Mouse (Mus musculus) right cerebral cortex, postnatal 36 days (tissue): ENCODE results near the gene Crip2.

Source experiments
- DNase-seq, 2 experiments: peaks; one replicate each; pipeline ENCODE4 v3.0.0; 2022; ENCODE audit warnings: low spot score in 2 of 2, mixed read lengths in 1 of 2

Crip2 gene

GRCm38 (mm10) chr12:113147481-113147880 is 7.4 kb downstream of the Crip2 start:
- DNase-seq = no peak

GRCm38 (mm10) chr12:113148381-113149035 is 8.5 kb downstream of the Crip2 start:
- no peak for DNase-seq

GRCm38 (mm10) chr12:113149341-113149740 is 9.3 kb downstream of the Crip2 start:
- no peak for DNase-seq

DNA sequence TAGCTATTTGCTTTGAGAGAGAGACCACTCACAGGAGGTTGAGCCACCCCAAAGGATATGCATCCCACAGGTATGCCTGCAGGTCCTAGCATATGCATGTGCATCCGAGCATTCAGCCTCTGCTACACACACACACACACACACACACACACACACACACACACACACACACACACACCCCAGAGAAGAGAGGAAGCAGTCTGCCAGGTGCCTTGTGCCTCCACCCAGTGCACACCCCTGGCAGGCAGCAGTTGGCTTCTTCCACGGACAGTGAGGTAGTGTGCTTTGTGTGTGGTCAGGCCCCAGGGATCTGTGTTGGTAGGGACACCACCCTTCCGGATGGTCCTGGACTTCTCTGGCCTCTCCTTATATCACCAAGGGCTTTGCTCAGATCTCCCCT is 9.9 kb downstream of the Crip2 start:
- no peak for DNase-seq

DNA sequence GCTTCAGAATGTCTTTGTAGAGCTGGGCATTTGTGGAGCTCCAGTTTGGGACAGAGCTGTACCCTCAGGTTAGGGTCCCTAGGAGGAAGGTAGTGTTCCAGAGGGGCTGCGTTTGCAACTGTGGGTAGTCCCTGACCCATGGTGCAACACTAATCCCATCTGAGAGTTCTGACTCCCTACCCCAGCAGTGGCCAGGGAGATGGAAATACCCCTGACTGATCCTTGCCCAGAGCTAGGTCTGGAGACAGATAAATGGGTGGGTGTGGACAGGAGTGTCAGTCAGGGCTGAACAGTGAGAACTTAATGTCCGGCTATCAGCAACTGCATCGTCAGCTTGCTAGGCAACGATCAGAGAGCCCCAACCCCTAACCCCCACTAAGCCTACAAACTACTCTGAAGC is 10.6 kb downstream of the Crip2 start:
- DNase-seq = no peak

DNA sequence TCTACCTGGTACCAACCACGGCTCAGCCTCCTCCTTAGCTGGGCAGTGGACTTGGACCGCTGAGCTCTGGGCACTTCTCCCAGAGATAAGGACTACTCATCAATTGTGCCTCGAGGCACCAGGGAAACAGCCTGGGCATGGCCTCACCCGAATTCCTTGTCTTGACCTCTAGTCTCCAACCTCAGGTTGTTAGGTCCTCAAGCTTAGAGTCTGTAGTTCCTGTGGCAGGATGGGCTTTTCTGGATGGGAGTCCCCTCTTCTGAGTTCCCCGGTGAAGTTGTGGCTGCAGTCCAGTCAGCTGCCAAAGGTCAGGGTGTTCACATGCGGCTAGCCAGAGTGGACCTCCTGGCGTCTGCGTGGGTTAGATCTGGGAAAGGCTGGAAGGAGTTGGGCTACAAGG is 11.0 kb downstream of the Crip2 start:
- DNase-seq = no peak

DNA sequence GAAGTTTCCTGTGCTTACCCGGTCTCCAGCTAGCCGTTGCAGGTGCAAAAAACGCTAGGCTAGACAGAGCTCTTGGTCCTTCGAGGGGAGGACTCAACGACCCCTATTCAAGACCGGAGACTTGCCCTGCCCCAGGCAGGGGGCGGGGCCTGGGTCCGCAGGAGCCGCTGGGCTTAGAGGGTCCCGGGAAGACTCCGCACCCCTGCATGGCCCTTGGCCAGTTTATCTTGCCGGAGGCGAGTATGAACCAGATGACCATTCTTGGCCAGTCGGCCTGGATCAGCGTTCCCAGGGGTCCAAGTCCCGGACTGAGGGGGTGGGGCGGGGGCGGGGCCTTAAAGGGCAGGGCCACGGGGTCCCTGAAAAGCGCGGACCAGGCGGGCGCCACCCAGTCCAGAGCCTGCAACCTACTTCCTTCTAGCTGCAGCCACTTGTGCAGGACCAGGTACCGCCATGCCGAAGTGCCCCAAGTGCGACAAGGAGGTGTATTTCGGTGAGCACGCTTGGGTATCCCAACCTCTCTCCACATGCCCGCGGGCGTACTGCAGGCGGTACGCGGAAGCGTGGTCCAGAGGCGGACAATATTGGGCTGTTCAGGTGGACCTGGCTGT is 11.7 kb downstream of the Crip2 start:
- DNase-seq = no peak

- DNase-seq = no peak
These were observed 12.2 kb downstream of the Crip2 start for GRCm38 (mm10) chr12:113152272-113152661.

DNA sequence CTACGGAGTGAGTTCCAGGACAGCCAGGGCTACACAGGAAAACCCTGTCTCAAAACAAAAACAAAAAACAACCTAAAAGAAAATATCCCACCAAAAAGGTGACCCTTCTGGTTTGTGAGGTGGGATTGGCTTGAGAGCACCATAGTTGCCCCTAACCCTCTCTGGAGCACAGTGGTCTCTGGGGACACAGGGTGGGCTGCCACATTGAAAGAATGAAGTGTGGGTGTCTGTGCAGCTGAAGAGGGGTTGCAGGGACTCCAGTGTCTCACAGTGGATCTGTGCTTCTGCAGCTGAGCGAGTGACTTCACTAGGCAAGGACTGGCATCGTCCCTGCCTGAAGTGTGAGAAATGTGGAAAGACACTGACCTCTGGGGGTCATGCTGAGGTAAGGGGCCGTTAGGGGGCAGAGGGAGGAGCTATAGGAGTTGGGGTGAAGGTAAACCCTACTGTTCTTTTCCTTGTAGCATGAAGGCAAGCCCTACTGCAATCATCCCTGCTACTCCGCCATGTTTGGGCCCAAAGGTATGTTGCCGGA is 13.0 kb downstream of the Crip2 start:
- no peak for DNase-seq

- no peak for DNase-seq
These were observed 13.9 kb downstream of the Crip2 start for GRCm38 (mm10) chr12:113153971-113154370.

GRCm38 (mm10) chr12:113154747-113155075 is 14.7 kb downstream of the Crip2 start:
- DNase-seq = no peak

DNA sequence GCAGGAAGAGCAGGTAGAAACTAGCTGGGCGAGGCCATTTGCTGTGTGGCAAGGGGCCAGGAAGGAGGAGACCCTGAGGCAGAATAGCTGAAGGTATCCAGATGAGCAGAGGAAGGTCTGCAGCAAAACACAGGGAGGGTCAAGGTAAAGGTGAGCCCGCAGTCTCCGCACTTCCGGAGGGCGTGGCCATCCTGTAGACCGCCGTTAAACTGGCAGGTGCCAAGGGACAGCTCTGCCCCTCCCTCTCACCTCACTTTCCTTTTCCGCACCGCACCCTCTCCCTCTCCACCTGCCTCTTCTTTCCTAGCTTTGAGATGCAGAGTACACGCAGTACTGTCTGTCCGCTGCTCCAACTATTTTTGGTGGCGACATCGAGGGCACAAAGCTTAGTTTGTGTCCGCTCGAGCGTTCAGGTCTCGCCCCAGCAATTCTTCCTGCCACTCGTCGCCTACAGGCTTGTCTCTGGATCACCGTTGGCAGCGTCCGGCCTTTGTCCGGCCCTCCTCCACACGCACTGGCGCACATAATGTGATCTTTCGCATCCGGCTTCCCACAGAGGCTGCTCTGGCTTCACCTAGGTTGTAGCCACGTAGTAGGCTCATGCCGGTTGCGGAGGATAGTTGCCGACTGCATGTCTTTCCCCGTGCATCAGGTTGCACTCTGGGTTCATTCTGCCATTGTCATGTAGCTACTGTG is 15.2 kb downstream of the Crip2 start:
- DNase-seq = no peak

- peak; percentile 99 for DNase-seq
These were observed 16.0 kb downstream of the Crip2 start, which contains the start of gene Tedc1 for GRCm38 (mm10) chr12:113155887-113156539. Gene Tedc1 (plus strand): TSS chr12:113156421.

GRCm38 (mm10) chr12:113156540-113156929 is 16.5 kb downstream of the Crip2 start:
- DNase-seq = no peak

DNA sequence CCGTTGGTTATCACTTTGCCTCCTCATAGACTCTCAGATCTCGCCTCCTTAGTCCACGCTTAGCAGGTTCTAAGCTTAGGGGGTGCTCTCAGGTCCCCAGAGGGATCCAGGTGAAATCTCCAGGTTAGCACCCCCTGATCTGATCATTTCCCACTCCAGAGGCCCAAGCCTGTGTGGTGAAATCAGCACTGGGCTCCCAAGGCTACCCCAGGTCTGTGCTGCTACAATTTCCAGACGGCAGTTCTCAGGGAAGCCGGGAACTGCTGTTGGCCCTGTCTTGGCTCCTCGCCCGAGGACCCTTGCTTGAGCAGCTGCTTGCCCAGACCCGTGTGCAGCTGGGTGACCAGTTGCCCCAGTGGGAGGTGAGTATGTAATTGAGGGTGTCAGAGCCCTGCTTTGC is 17.0 kb downstream of the Crip2 start:
- DNase-seq = no peak

GRCm38 (mm10) chr12:113157521-113157920 is 17.5 kb downstream of the Crip2 start:
- no peak for DNase-seq

- DNase-seq = no peak
These were observed 17.9 kb downstream of the Crip2 start for GRCm38 (mm10) chr12:113157971-113158370.

GRCm38 (mm10) chr12:113163561-113164006 is 23.5 kb downstream of the Crip2 start:
- no peak for DNase-seq

DNA sequence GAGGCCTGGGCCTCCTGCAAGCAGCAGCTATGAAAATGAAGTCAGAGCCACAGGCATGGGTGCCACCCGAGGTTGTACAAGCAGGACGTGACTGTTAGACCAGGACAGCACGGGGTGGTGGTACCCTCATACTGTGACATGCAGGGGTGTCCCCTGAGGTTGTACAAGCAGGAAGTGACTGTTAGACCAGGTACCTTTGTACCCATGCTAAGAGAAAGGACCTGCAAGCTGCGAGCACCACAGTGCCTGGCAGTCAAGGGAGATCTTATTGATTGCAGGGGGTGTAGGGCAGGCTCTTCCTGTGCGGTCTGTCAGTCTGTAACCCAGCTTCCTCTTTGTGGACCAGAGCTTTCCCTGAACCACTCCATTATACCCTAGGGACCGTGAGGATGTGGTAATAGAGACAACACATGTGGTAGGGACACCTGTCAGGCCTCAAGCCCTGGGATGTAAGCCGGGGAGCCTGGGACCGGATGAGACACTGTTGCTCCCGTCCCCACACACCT is 28.0 kb downstream of the Crip2 start:
- no peak for DNase-seq

DNA sequence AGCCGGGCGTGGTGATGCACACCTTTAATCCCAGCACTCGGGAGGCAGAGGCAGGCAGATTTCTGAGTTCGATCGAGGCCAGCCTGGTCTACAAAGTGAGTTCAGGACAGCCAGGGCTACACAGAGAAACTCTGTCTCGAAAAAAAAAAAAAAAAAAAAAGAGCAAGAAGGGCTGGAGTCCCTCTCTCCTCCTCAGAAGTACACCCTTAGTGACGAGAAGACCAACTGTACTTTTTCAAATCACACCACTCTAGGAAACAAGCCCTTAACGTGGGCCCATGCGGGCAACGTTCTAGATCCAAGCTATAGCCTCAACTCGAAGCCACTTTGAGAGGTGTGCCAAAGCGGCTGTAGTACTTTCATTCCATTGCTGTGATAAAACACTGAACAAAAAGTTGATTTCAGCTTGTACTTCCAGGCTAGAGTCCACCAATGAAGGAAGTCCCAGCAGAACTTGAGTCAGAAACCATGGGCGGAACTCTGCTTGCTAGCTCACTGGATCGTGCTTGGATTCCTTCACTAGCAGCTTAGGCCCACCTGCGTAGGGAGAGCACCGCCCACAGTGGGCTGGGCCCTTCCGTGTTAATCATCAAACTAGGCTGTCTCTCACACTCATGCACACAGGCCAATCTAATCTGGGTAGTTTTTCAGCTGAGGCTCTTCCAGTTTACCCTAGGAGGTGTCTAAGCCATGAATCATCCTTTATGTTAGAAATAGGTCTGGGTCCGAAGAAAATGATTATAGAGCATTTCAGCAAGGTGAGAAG is 37.1 kb downstream of the Crip2 start:
- DNase-seq = no peak

GRCm38 (mm10) chr12:113181020-113181419 is 41.0 kb downstream of the Crip2 start:
- DNase-seq = no peak
